Mouse (Mus musculus) lung, postnatal 25 days (tissue): ENCODE measurements around the gene Tnfrsf17.
"Not testable (repeated sequence)": the region's sequence is repeated elsewhere in the genome, so short reads cannot be mapped to it uniquely, and the experiment has no call there.

Experiments used
- DNase-seq: peaks from one replicate; pipeline ENCODE4 v3.0.0; 2022; ENCODE audit warnings: low spot score

Gene Tnfrsf17

GRCm38 (mm10) chr16:11313512-11313911, at the start of gene Tnfrsf17:
Tnfrsf17 (plus strand) TSS chr16:11313812.
- DNase-seq: no peak

GRCm38 (mm10) chr16:11266556-11266955, 47.1 kb upstream of the Tnfrsf17 start:
- DNase-seq: no peak

GRCm38 (mm10) chr16:11269808-11270207, 43.8 kb upstream of the Tnfrsf17 start:
- DNase-seq: peak; percentile 5

- DNase-seq: no peak
These were observed 43.0 kb upstream of the Tnfrsf17 start for GRCm38 (mm10) chr16:11270642-11271041.

GRCm38 (mm10) chr16:11271073-11271472, 42.5 kb upstream of the Tnfrsf17 start:
- no peak for DNase-seq

- no peak for DNase-seq
These were observed 36.7 kb upstream of the Tnfrsf17 start for GRCm38 (mm10) chr16:11276888-11277287.

GRCm38 (mm10) chr16:11278778-11279177, 34.8 kb upstream of the Tnfrsf17 start:
- no peak for DNase-seq

GRCm38 (mm10) chr16:11282655-11283232, 30.9 kb upstream of the Tnfrsf17 start:
- DNase-seq: no peak

GRCm38 (mm10) chr16:11284881-11285280, 28.7 kb upstream of the Tnfrsf17 start:
- DNase-seq: no peak

GRCm38 (mm10) chr16:11285949-11286348, 27.7 kb upstream of the Tnfrsf17 start:
- no peak for DNase-seq

GRCm38 (mm10) chr16:11288873-11289272, 24.7 kb upstream of the Tnfrsf17 start:
- not testable (repeated sequence) for DNase-seq

GRCm38 (mm10) chr16:11295583-11295982, 18.0 kb upstream of the Tnfrsf17 start:
- DNase-seq: not testable (repeated sequence)

- DNase-seq: not testable (repeated sequence)
These were observed 15.9 kb upstream of the Tnfrsf17 start for GRCm38 (mm10) chr16:11297700-11298099.

GRCm38 (mm10) chr16:11303741-11304140, 9.9 kb upstream of the Tnfrsf17 start:
- no peak for DNase-seq

GRCm38 (mm10) chr16:11305531-11305930, 8.1 kb upstream of the Tnfrsf17 start:
- DNase-seq: no peak

GRCm38 (mm10) chr16:11315786-11316320, 2.2 kb downstream of the Tnfrsf17 start:
- DNase-seq: peak; percentile 58

GRCm38 (mm10) chr16:11316748-11317147, 3.1 kb downstream of the Tnfrsf17 start:
- DNase-seq: no peak

GRCm38 (mm10) chr16:11317324-11317723, 3.7 kb downstream of the Tnfrsf17 start:
- DNase-seq: peak; percentile 48

GRCm38 (mm10) chr16:11322409-11323323, 9.1 kb downstream of the Tnfrsf17 start, which contains the start of gene Snx29:
Snx29 (plus strand) TSS chr16:11322908.
- peak; percentile 96 for DNase-seq

GRCm38 (mm10) chr16:11323324-11324051, 9.9 kb downstream of the Tnfrsf17 start:
- no peak for DNase-seq

- no peak for DNase-seq
These were observed 16.6 kb downstream of the Tnfrsf17 start for GRCm38 (mm10) chr16:11330081-11330800.
